Mouse (Mus musculus) hindbrain, embryonic 16.5 days (tissue): ENCODE results near the gene Cygb. TPM values are rescaled to one million over a fixed set of nuclear protein-coding genes. Genes with fewer than 3 reads are reported as not detected.
A peak's percentile ranks its signal among the peaks of the same experiment; 100 is the strongest.
"Not testable (repeated sequence)": the region's sequence is repeated elsewhere in the genome, so short reads cannot be mapped to it uniquely, and the experiment has no call there.

Source experiments
- ATAC-seq: fragments of 200-750 bp; cut with Nextera tagmentation; 2 replicates; pipeline ENCODE4 v1.8.0; 2017; ENCODE audit warnings: moderate TSS enrichment, moderate library complexity
- H3K27ac ChIP-seq: fragments of 300-500 bp; sonication (generic); 2 replicates; pipeline ENCODE4 v1.5.1; 2014; ENCODE audit warnings: low read depth, mild to moderate bottlenecking, control low read depth, low read length, moderate library complexity
- H3K27me3 ChIP-seq: fragments of 300-500 bp; sonication (generic); replicated peaks from 2 replicates; pipeline ENCODE4 v1.6.1; 2014; ENCODE audit warnings: low read length; ENCODE audit not compliant: control insufficient read depth, insufficient read depth
- H3K36me3 ChIP-seq: fragments of 300-500 bp; sonication (generic); 2 replicates; pipeline ENCODE4 v1.6.1; 2014; ENCODE audit warnings: mild to moderate bottlenecking, low read length, moderate library complexity, mixed read lengths; ENCODE audit not compliant: control insufficient read depth, insufficient read depth
- H3K4me1 ChIP-seq: fragments of 300-500 bp; sonication (generic); 2 replicates; pipeline ENCODE4 v1.6.1; 2014; ENCODE audit warnings: low read depth, low read length; ENCODE audit not compliant: control insufficient read depth, insufficient read depth
- H3K4me2 ChIP-seq: fragments of 300-500 bp; sonication (generic); 2 replicates; pipeline ENCODE4 v1.6.1; 2014; ENCODE audit warnings: mild to moderate bottlenecking, low read length, control low read depth, moderate library complexity
- H3K4me3 ChIP-seq: fragments of 300-500 bp; sonication (generic); 2 replicates; pipeline ENCODE4 v1.5.1; 2014; ENCODE audit warnings: mild to moderate bottlenecking, low read length, control low read depth, moderate library complexity
- H3K9ac ChIP-seq: fragments of 300-500 bp; sonication (generic); 2 replicates; pipeline ENCODE4 v1.6.1; 2014; ENCODE audit warnings: low read depth, mild to moderate bottlenecking, control low read depth, low read length, moderate library complexity
- H3K9me3 ChIP-seq: fragments of 300-500 bp; sonication (generic); 2 replicates; pipeline ENCODE4 v1.6.1; 2014; ENCODE audit warnings: mild to moderate bottlenecking, low read length, moderate library complexity; ENCODE audit not compliant: control insufficient read depth
- whole genome bisulfite sequencing: fragments of 180-500 bp; shearing (Covaris S2); extraction: QIAGEN DNeasy Blood & Tissue Kit; methylation state at CpG from one replicate; pipeline ENCODE4 v1.1.7; 2014; 5-methylcytosine and 5-hydroxymethylcytosine counted together
- polyA plus RNA-seq: library from polyadenylated mRNA; unstranded; fragments of >200 nt; fragmentation: Nextera tagmentation; extraction: Ambion mirVana; gene quantifications from 2 replicates; pipeline ENCODE4 v1.2.1, GENCODE M21; 2015

Cygb gene
- polyA plus RNA-seq, 1 experiment from 2014 or later = 37.4 TPM

DNA sequence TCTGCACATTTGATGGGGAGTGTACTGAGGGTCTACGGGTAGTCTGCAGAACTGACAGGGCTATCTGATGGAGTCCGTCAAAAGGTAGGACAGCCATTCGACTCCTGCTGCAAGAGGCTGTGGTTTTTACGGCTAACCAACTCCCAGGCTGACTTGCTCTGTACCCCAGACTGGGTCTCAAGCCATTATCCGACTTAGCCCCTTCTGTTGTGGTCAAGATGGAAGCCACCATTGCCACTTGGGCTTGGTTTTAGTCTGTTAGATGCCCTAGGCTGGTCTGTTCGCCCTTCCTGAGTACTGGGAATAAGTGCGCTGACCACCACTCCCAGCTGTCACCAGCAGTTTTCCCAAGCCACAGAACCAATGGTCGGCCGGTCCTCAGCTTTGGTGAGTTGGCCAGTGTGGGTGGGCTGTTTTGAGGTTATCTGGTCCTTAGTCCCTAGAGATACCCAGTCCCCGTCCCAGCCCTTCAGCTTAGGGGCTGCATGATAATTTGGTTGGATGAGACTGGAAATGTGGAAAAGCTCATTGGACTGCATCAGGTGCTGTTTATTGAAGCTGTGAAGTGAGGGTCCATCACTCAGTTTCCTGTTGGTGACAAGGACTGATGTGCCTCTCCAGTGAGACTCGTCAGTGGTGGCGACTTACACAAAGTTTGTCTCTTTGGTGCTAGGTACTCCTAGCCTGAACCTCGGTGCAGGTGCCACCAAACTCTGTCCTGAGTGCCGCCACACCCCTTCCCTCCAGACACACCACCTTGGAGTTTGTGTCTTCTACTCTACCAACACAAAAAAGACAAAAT lies 22.3 kb upstream of the Cygb start:
- Histone ChIP-seq H3K9me3 (no peaks in the 10 kb centered on the region), H3K27ac (no peak overlapping the region), H3K4me3 (no peak overlapping the region), H3K27me3 (no peaks in the 10 kb centered on the region), H3K36me3 (peaks cover 13% of the 10 kb centered on the region), H3K9ac (no peak overlapping the region), H3K4me2 (no peak overlapping the region), H3K4me1 (peaks cover 11% of the 10 kb centered on the region)
- WGBS = 91% methylated on average over 14 of the region's 14 CpGs
- ATAC-seq = no peak

DNA sequence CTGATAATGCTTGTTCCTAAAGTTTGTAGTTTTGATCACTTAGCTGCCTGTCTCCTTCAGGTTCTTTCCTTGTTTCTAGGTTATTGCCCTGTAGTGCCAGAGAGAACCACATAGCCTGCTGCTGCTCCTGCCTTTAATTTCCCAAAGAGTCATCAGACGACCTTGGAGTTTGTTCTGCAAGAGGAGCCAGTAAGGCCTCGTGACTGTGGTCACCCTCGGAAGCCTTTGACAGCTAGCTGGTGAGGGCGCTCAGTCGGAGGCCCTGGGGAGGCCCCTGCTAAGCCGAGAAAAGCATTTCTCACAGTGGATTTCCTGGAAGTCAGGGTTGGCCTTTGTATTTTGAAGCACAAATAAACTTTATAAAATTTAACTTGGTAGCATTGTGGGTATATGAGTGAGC lies 21.3 kb upstream of the Cygb start:
- Histone ChIP-seq H3K4me1 (peaks cover 17% of the 10 kb centered on the region), H3K36me3 (peaks cover 13% of the 10 kb centered on the region)
- not testable (repeated sequence) for H3K27me3 ChIP-seq, ATAC-seq, H3K9ac ChIP-seq, H3K4me3 ChIP-seq, H3K4me2 ChIP-seq, H3K27ac ChIP-seq, H3K9me3 ChIP-seq
- 78% methylated on average over 6 of the region's 6 CpGs for WGBS

DNA sequence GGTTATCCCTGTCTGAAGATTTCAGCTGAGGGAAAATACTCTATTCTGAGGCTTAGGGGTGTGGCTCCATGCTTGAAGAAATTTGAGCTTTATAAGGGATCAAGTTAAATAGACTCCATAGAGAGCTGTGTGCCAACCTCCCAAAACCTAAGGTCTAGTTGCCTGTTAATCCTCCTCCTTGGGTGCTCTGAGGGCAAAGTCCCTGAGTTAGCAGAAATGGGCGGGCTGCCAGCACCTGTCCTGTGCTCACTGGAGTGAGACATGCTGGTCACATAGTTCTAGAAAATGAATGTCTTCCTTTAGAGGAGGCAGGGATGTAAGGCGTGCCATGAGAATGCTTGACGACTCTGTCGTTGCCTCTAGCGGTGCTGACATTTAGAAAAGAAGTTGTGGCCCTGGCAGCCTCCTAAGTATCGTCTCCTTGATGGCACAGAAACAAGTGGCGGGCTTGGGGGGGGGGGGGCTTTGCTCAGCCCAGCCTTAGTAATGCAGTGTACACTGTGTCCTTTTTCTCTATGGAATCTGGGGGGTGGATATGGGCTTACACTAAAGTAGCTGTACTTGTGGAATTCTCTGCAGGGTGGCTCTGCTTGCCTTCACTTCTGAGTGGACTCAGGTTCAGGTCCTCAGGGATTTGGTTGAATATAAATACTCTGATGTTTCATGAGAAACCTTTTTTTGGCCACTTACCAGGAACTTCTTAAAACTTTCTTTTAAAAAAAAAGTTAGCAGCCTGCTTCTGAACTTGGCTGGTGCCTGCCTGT lies 20.7 kb upstream of the Cygb start:
- Histone ChIP-seq H3K27ac (no peak overlapping the region), H3K36me3 (peaks cover 13% of the 10 kb centered on the region), H3K27me3 (no peaks in the 10 kb centered on the region), H3K4me2 (no peak overlapping the region), H3K9ac (no peak overlapping the region), H3K4me1 (peaks cover 20% of the 10 kb centered on the region), H3K4me3 (no peak overlapping the region), H3K9me3 (no peaks in the 10 kb centered on the region)
- 65% methylated on average over 7 of the region's 7 CpGs for WGBS
- no peak for ATAC-seq

DNA sequence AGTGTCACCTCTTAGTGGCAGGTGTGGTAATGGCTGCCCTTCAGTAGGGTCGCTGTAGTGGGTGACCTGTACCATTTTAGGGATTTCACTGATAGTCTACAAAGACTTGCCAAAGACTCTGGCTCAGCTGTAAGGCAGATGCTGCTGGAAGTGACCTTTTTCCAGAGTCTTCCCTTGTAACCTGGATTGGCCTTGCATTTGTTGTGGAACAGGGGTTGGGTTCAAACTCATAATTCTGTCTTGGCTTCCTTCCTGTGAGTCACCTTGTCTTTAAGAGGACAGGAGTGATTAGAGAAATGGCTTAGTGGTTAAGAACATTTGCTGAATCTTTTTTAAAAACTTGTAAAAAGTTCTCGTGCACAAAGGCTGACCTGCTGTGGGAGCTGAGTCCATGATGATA lies 19.3 kb upstream of the Cygb start:
- Histone ChIP-seq H3K27ac (no peak overlapping the region), H3K36me3 (peaks cover 11% of the 10 kb centered on the region), H3K4me2 (no peak overlapping the region), H3K9me3 (no peaks in the 10 kb centered on the region), H3K27me3 (no peaks in the 10 kb centered on the region), H3K4me1 (peaks cover 27% of the 10 kb centered on the region), H3K4me3 (no peak overlapping the region), H3K9ac (no peak overlapping the region)
- no peak for ATAC-seq
- WGBS = 88% methylated on average over 2 of the region's 2 CpGs

DNA sequence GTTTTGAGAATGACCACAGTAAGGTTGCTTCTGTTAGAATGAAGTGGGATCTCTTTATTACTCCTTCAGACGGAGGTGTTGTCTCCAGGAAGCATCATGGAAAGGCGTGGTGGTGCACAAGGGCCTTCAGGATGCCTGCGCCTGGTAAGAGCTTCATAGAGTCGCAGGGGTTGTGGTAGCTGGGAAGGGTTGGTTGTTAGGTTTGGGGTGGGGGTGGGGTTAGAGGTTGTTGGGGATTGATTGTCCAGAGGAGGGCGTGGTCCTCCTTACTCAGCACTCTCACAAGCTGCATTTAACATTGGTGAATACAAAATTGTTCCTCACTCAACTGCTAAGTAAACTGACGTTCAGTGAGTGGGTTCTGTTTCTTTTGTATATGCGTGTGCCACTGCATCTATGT lies 18.5 kb upstream of the Cygb start:
- Histone ChIP-seq H3K27ac (no peak overlapping the region), H3K27me3 (no peaks in the 10 kb centered on the region), H3K4me2 (peak overlapping the region; percentile 83), H3K9me3 (no peaks in the 10 kb centered on the region), H3K9ac (peak overlapping the region; percentile 75), H3K4me3 (peak overlapping the region; percentile 75), H3K36me3 (peaks cover 11% of the 10 kb centered on the region), H3K4me1 (peaks cover 27% of the 10 kb centered on the region)
- no peak for ATAC-seq
- 17% methylated on average over 7 of the region's 7 CpGs for WGBS

DNA sequence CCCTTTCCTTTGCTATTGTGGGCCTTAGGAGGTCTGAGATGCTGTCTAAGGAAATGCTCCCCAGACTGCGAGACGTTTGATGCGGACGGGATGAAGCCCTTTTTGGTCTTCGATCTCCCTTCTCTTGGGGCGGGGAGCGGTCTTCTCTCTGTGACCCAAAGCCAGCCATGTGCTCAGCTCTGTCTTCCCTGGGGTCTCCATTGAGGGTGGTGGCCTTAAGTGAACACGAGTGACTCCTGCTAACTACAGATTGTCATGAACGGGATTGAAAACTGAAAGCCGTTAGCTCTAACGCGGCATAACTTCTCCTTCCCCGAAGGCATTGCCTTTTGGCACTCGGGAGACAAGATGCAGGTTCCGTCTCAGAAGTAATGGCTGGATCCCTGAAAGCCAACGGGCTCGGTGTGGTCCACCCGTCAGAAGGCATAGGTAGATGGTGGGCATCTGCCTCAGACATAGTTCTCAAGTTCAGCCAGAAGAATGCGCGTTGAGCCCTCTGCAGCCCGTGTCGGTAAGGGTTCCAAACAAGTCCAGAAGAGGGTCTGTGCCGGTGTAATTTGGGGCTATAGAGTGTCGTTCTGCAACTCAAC lies 17.8 kb upstream of the Cygb start:
- 0% methylated on average over 24 of the region's 24 CpGs for WGBS
- H3K36me3 ChIP-seq = peaks cover 10% of the 10 kb centered on the region
- peaks cover 27% of the 10 kb centered on the region for H3K4me1 ChIP-seq
- no peak for ATAC-seq
- peak overlapping the region; percentile 65; the same call in 1 of the 2 replicates for H3K27ac ChIP-seq
- no peaks in the 10 kb centered on the region for H3K9me3 ChIP-seq
- peak overlapping the region; percentile 75 for H3K9ac ChIP-seq
- peak overlapping the region; percentile 83 for H3K4me2 ChIP-seq
- H3K4me3 ChIP-seq = peak overlapping the region; percentile 75
- H3K27me3 ChIP-seq = no peaks in the 10 kb centered on the region

DNA sequence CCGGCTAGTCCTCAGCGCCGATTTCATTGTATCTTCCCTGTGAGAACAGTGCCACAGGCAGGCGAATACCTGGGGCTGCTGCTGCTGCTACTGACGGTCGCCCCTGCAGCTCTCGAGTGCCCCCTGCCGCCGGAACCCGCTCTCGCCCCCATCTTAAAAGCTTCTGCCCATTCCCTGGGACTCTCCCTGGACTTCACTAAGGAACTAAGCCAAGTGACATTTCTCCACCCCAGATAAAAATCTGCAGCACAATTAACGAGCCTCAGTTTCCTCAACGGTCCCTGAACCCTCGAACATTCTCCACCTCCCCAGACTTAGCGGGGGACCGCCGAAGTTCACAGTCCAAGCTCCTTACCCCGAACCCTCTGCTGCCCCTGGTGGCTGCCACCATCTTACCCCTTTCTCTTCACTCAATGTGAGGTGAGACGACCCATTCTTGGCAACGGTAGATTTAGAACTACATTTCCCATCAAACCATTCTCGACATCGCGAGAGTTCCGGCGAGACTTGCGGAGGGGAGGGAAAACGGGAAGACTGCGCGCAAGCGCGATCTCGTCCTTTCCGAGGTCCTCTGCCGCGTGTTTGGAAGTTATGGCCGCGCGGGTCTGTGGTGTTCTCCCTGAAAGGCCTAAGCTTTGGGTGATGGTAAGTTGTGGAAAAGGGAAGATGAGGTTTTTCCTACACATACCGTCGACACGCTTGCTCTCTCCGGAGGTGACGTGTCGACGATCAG lies 17.2 kb upstream of the Cygb start:
- H3K36me3 ChIP-seq = peaks cover 8% of the 10 kb centered on the region
- peak overlapping the region; percentile 75 for H3K4me3 ChIP-seq
- peak overlapping the region; percentile 83 for H3K4me2 ChIP-seq
- peak overlapping the region; percentile 75 for H3K9ac ChIP-seq
- H3K27ac ChIP-seq = peak overlapping the region; percentile 65; the same call in 1 of the 2 replicates
- peak; percentile 94 for ATAC-seq
- peaks cover 27% of the 10 kb centered on the region for H3K4me1 ChIP-seq
- no peaks in the 10 kb centered on the region for H3K27me3 ChIP-seq
- no peaks in the 10 kb centered on the region for H3K9me3 ChIP-seq
- WGBS = 3% methylated on average over 45 of the region's 45 CpGs

DNA sequence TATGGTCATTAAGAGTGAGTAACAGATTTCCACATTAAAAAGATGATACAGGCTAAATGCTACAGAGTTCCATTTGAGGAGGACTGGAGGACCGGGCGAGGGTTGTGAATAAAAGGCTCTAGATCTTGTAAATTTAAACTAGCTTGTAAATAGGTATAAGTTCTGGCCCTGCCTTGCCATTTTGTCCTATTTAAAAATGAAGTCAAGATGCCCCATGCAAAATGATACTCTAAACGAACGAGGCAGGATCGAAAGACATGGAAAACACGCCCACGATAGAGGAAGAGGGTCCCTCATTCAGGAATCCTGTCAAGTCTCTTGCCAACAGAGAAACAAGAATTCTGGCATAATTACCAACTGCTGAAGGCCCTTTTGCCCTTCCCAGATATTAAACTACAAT lies 16.3 kb upstream of the Cygb start:
- Histone ChIP-seq H3K4me3 (peak overlapping the region; percentile 75; the same call in 1 of the 2 replicates), H3K4me1 (peaks cover 27% of the 10 kb centered on the region), H3K9ac (peak overlapping the region; percentile 61; the same call in 1 of the 2 replicates), H3K36me3 (peaks cover 2% of the 10 kb centered on the region; the same call in 1 of the 2 replicates), H3K4me2 (peak overlapping the region; percentile 83), H3K27me3 (no peaks in the 10 kb centered on the region), H3K9me3 (no peaks in the 10 kb centered on the region), H3K27ac (no peak overlapping the region)
- ATAC-seq = no peak
- 70% methylated on average over 7 of the region's 7 CpGs for WGBS
